Mouse (Mus musculus) heart, postnatal 0 days (tissue): ENCODE measurements around the gene Arfgap1. TPM values are rescaled to one million over a fixed set of nuclear protein-coding genes. Genes with fewer than 3 reads are reported as not detected.

ENCODE experiments used
- ATAC-seq: fragments of 200-750 bp; cut with Nextera tagmentation; 2 replicates; pipeline ENCODE4 v1.8.0; 2017; ENCODE audit warnings: low read depth, moderate number of reproducible peaks, moderate library complexity; ENCODE audit not compliant: insufficient read depth
- DNase-seq: peaks from one replicate; pipeline ENCODE4 v3.0.0-alpha.2; 2016; ENCODE audit warnings: low spot score
- H3K27ac ChIP-seq: fragments of 300-500 bp; sonication (generic); 2 replicates; pipeline ENCODE4 v1.5.1; 2014; ENCODE audit warnings: low read depth, mild to moderate bottlenecking
- H3K27me3 ChIP-seq: fragments of 300-500 bp; sonication (generic); 2 replicates; pipeline ENCODE4 v1.6.1; 2014; ENCODE audit warnings: low read length, mixed read lengths; ENCODE audit not compliant: control insufficient read depth, insufficient read depth
- H3K36me3 ChIP-seq: fragments of 300-500 bp; sonication (generic); replicated peaks from 2 replicates; pipeline ENCODE4 v1.6.1; 2014; ENCODE audit warnings: low read length, mixed read lengths; ENCODE audit not compliant: control insufficient read depth, insufficient read depth
- H3K4me1 ChIP-seq: fragments of 300-500 bp; sonication (generic); 2 replicates; pipeline ENCODE4 v1.6.1; 2014; ENCODE audit warnings: antibody characterized with exemption; ENCODE audit not compliant: control insufficient read depth, insufficient read depth
- H3K4me2 ChIP-seq: fragments of 300-500 bp; sonication (generic); 2 replicates; pipeline ENCODE4 v1.6.1; 2014; ENCODE audit warnings: low read depth, mild to moderate bottlenecking, low read length, moderate library complexity
- H3K4me3 ChIP-seq: fragments of 300-500 bp; sonication (generic); 2 replicates; pipeline ENCODE4 v1.5.1; 2014; ENCODE audit warnings: low read depth, low read length
- H3K9ac ChIP-seq: fragments of 300-500 bp; sonication (generic); replicated peaks from 2 replicates; pipeline ENCODE4 v1.6.1; 2014; ENCODE audit warnings: low read depth, low read length, mixed read lengths
- H3K9me3 ChIP-seq: fragments of 300-500 bp; sonication (generic); replicated peaks from 2 replicates; pipeline ENCODE4 v1.6.1; 2016; ENCODE audit warnings: low read length; ENCODE audit not compliant: control insufficient read depth
- CTCF ChIP-seq: IDR thresholded peaks from 2 replicates; pipeline ENCODE4 v1.5.1; 2016; ENCODE audit warnings: antibody characterized with exemption, control low read depth, low read depth
- EP300 ChIP-seq: IDR thresholded peaks from 2 replicates; pipeline ENCODE4 v1.6.1; 2016; ENCODE audit warnings: antibody characterized with exemption, low read depth
- WGBS: fragments of 180-500 bp; shearing (Covaris S2); extraction: QIAGEN DNeasy Blood & Tissue Kit; methylation state at CpG from one replicate; pipeline ENCODE4 v1.1.7; 2014; 5-methylcytosine and 5-hydroxymethylcytosine counted together
- polyA plus RNA-seq: library from polyadenylated mRNA; unstranded; fragments of >200 nt; fragmentation: Nextera tagmentation; extraction: Ambion mirVana; gene quantifications from 2 replicates; pipeline ENCODE4 v1.2.1, GENCODE M21; 2015
- total RNA-seq: library from RNA; depleted of rRNA; stranded (reverse); fragments of >200 nt; gene quantifications from 2 replicates; pipeline ENCODE4 v1.2.3, GENCODE M21; 2014; ENCODE audit warnings: low replicate concordance

Arfgap1 gene
- total and polyA plus RNA-seq, 2 experiments from 2014 or later: 51.4 to 58.7 TPM

DNA sequence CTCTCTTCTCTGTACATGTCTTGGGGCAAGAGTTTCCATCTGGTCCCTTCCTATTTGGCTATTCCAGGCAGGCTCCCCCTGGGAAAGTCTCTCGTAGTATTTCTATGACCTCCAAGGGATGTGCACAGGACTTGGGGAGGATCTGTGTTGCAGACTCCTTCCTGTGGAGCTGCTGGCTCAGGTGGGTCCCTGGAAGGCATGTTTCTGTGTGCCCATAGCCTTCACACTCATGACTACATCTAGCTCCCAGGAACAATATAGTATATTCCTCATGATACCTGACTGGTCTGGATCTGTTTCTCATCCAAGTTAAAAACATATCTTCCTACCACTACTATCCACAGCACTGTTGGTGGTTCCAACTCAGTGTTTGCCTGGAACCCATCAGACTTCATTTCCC is 20.0 kb downstream of the Arfgap1 start:
- H3K4me3 ChIP-seq: no peak overlapping the region
- no peak overlapping the region for H3K4me2 ChIP-seq
- DNase-seq (no peak), ATAC-seq (no peak)
- TF ChIP-seq EP300: no peak
- no peak for TF ChIP-seq CTCF
- H3K9me3 ChIP-seq: no peaks in the 10 kb centered on the region
- 50% methylated on average over 1 of the region's 1 CpGs for WGBS
- H3K27me3 ChIP-seq: no peaks in the 10 kb centered on the region
- peaks cover 13% of the 10 kb centered on the region for H3K36me3 ChIP-seq
- H3K4me1 ChIP-seq: no peaks in the 10 kb centered on the region
- H3K9ac ChIP-seq: no peak overlapping the region
- H3K27ac ChIP-seq: no peak overlapping the region

DNA sequence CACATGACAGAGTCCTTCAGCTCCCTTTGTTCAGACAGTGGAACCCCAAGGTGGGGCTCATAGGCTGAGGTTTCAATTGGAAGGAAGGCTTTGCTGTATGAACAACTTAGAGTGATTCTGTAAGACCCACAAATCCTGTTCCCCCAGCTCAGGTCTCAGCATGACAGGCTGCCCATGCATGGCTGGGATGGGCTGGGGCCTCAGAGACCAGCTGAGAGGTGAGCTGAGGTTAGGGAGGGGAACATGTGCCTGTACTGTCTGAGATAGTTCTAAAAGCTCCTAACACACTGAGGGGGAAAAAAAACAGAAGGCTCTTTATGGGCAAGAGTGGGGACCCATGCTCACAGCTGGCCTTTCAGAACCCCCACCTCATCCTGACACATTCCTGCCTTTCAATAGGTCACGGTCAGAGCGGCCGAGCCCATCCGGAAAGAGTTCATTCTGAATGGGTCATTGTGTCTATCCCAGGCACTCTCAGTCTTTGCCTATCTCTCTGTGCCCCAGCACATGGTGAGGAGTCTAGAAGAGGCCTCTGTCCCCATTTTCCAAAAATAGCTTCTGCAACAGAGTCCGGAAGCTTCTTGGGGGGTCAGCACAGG is 20.5 kb downstream of the Arfgap1 start:
- peak; percentile 21; the same call in 1 of the 2 replicates for ATAC-seq
- no peak overlapping the region for H3K4me2 ChIP-seq
- H3K27ac ChIP-seq: no peak overlapping the region

GRCm38 (mm10) chr2:180988347-180988913 is 21.4 kb downstream of the Arfgap1 start:
- ATAC-seq (peak; percentile 44; the same call in 1 of the 2 replicates), DNase-seq (no peak)
- TF ChIP-seq EP300 (no peak), CTCF (peak; percentile 18)
- Histone ChIP-seq H3K4me1 (no peaks in the 10 kb centered on the region), H3K9ac (no peak overlapping the region), H3K4me2 (no peak overlapping the region), H3K36me3 (0 out of 2 replicates have a peak, but pooled peaks cover 2% of the 10 kb centered on the region), H3K27me3 (no peaks in the 10 kb centered on the region), H3K27ac (no peak overlapping the region), H3K4me3 (no peak overlapping the region), H3K9me3 (no peaks in the 10 kb centered on the region)
- WGBS: 53% methylated on average over 3 of the region's 3 CpGs

More for the DNA sequence above, 20.5 kb downstream of the Arfgap1 start:
- Histone ChIP-seq H3K9ac (no peak overlapping the region), H3K4me1 (no peaks in the 10 kb centered on the region), H3K4me3 (no peak overlapping the region), H3K36me3 (peaks cover 7% of the 10 kb centered on the region), H3K9me3 (no peaks in the 10 kb centered on the region), H3K27me3 (no peaks in the 10 kb centered on the region)
- no peak for TF ChIP-seq EP300
- no peak for TF ChIP-seq CTCF
- WGBS: 26% methylated on average over 5 of the region's 5 CpGs
- no peak for DNase-seq

DNA sequence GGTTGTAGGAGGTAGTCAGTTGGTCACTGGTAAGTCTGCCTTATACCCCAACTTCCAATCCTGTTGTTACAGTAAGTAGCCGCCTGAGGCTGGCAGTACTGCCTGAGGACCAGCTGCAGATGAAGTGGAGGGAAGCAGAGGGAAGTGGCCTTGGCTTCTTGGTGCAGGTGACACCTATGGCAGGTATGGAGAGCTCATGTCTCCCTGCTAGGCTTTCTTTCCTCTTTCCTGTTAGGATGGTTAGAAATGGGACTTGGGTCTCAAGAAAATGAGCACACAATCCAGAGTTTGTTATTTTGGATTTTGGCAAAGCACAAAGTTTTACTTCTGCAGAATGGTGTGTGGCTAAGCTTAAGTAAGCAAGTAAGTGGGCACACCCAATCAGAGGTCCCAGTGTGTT is 21.9 kb downstream of the Arfgap1 start:
- Histone ChIP-seq H3K27me3 (no peaks in the 10 kb centered on the region), H3K4me1 (no peaks in the 10 kb centered on the region), H3K27ac (no peak overlapping the region), H3K36me3 (0 out of 2 replicates have a peak, but pooled peaks cover 2% of the 10 kb centered on the region), H3K4me2 (no peak overlapping the region), H3K9me3 (no peaks in the 10 kb centered on the region), H3K9ac (no peak overlapping the region), H3K4me3 (no peak overlapping the region)
- whole genome bisulfite sequencing: 58% methylated on average over 1 of the region's 1 CpGs
- ATAC-seq: no peak
- no peak for TF ChIP-seq EP300
- DNase-seq: no peak

GRCm38 (mm10) chr2:180990347-180990746 is 23.3 kb downstream of the Arfgap1 start:
- no peak overlapping the region for H3K4me2 ChIP-seq
- no peak for ATAC-seq
- no peak overlapping the region for H3K4me3 ChIP-seq
- H3K27me3 ChIP-seq: no peaks in the 10 kb centered on the region
- no peaks in the 10 kb centered on the region for H3K4me1 ChIP-seq
- TF ChIP-seq EP300 (no peak), CTCF (no peak)
- H3K36me3 ChIP-seq: no peaks in the 10 kb centered on the region
- no peak overlapping the region for H3K27ac ChIP-seq
- no peaks in the 10 kb centered on the region for H3K9me3 ChIP-seq
- 70% methylated on average over 4 of the region's 4 CpGs for WGBS
- DNase-seq: no peak
- H3K9ac ChIP-seq: no peak overlapping the region

- no peaks in the 10 kb centered on the region for H3K36me3 ChIP-seq
- TF ChIP-seq EP300 (no peak), CTCF (no peak)
- H3K9ac ChIP-seq: no peak overlapping the region
- DNase-seq (no peak), ATAC-seq (no peak)
- no peaks in the 10 kb centered on the region for H3K4me1 ChIP-seq
- no peak overlapping the region for H3K4me2 ChIP-seq
- H3K27me3 ChIP-seq: 0 out of 2 replicates have a peak, but pooled peaks cover 3% of the 10 kb centered on the region
- WGBS: 36% methylated on average over 2 of the region's 2 CpGs
- no peaks in the 10 kb centered on the region for H3K9me3 ChIP-seq
- H3K4me3 ChIP-seq: no peak overlapping the region
- H3K27ac ChIP-seq: no peak overlapping the region
Measured at GRCm38 (mm10) chr2:180994360-180994759, 27.3 kb downstream of the Arfgap1 start.
